Mouse (Mus musculus): ENCODE results near the gene Spire2. TPM values are rescaled to one million over a fixed set of nuclear protein-coding genes. Genes with fewer than 3 reads are reported as not detected.
A peak's percentile ranks its signal among the peaks of the same experiment; 100 is the strongest.

Spire2 gene
- polyA plus RNA-seq, 1 experiment from 2014 or later: 27.3 TPM

DNA sequence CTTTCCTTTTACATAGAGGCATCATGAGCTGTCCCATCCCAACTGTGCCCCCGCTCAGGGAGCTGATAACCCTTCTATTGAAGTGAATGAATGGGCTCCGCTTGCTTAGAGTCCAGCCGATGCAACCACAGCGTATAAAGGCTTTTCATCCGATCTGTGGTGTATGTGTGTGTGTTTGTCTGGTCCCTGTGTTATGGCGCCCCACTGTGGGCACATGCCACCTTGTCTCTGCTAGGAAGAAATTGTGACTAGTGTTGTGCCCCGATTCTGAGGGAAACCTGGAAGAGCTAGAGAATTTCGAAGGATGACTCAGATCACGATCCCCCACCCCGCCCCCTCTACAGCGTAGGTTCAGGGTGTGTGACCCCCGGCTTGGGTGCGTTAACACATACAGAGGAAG lies 20.3 kb downstream of the Spire2 start:
- ATAC-seq: peak; percentile 32; the same call in 1 of the 2 replicates
- Histone ChIP-seq H3K9me3 (ENCODE audit: control insufficient read depth, low read length) (no peaks in the 10 kb centered on the region), H3K27me3 (replicated peaks; ENCODE audit: control insufficient read depth, insufficient read depth, low read length) (no peaks in the 10 kb centered on the region), H3K27ac (ENCODE audit: low read depth, low read length) (no peak overlapping the region), H3K36me3 (ENCODE audit: control insufficient read depth, insufficient read depth, low read length) (peaks cover 8% of the 10 kb centered on the region), H3K4me2 (ENCODE audit: low read length) (no peak overlapping the region), H3K4me1 (ENCODE audit: control insufficient read depth, insufficient read depth, low read depth, low read length) (no peaks in the 10 kb centered on the region; the same call in 1 of the 2 replicates), H3K9ac (ENCODE audit: low read depth, low read length) (no peak overlapping the region), H3K4me3 (ENCODE audit: low read length) (no peak overlapping the region)
- WGBS: 56% methylated on average over 13 of the region's 13 CpGs

- Histone ChIP-seq H3K9me3 (ENCODE audit: control insufficient read depth, low read length) (no peaks in the 10 kb centered on the region), H3K4me1 (ENCODE audit: control insufficient read depth, insufficient read depth, low read depth, low read length) (no peaks in the 10 kb centered on the region; the same call in 1 of the 2 replicates), H3K9ac (ENCODE audit: low read depth, low read length) (no peak overlapping the region), H3K27me3 (replicated peaks; ENCODE audit: control insufficient read depth, insufficient read depth, low read length) (no peaks in the 10 kb centered on the region), H3K4me3 (ENCODE audit: low read length) (no peak overlapping the region), H3K36me3 (ENCODE audit: control insufficient read depth, insufficient read depth, low read length) (peaks cover 8% of the 10 kb centered on the region), H3K27ac (ENCODE audit: low read depth, low read length) (no peak overlapping the region), H3K4me2 (ENCODE audit: low read length) (no peak overlapping the region)
- ATAC-seq: no peak
- 32% methylated on average over 11 of the region's 11 CpGs for WGBS
These were observed 20.7 kb downstream of the Spire2 start for GRCm38 (mm10) chr8:123353216-123353615.

DNA sequence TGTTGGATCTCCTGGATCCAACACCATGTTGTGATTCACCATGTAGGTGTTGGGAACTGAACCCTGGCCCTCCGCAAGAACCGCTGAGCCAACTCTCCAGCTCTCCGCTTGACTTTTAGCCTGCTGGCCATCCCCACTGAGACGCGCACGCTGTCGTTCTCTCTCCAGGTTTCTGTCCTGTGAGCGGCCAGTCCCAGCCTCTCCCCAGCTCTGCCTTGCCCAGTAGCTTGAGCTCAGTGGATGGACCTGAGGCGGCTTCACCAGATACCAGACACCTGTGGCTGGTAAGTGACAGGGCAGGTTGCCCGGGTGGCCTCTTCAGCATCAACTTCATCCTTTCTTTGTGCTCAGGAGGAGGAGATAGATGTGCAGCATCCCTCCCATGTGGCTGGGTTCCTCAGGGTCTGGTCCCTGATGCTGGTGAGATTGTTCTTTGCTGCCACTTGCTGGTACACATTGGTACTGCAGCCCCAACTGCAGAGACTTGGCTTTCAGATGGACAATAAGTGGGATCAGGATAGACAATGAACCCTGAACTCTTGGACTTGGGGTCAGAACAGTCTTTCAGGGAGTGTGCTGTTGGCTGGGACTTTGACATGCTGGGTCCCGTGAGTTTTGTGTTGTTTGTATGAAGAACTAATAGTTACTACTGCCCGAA lies 28.7 kb downstream of the Spire2 start:
- Histone ChIP-seq H3K9me3 (ENCODE audit: control insufficient read depth, low read length) (no peaks in the 10 kb centered on the region), H3K4me2 (ENCODE audit: low read length) (no peak overlapping the region), H3K27me3 (replicated peaks; ENCODE audit: control insufficient read depth, insufficient read depth, low read length) (no peaks in the 10 kb centered on the region), H3K36me3 (ENCODE audit: control insufficient read depth, insufficient read depth, low read length) (peaks cover 23% of the 10 kb centered on the region), H3K4me1 (ENCODE audit: control insufficient read depth, insufficient read depth, low read depth, low read length) (no peaks in the 10 kb centered on the region; the same call in 1 of the 2 replicates), H3K4me3 (ENCODE audit: low read length) (no peak overlapping the region), H3K9ac (ENCODE audit: low read depth, low read length) (0 out of 2 replicates have a peak overlapping the region, but pooled peaks have one; percentile 35), H3K27ac (ENCODE audit: low read depth, low read length) (peak overlapping the region; percentile 18; the same call in 1 of the 2 replicates)
- peak; percentile 54 for ATAC-seq
- WGBS: 48% methylated on average over 12 of the region's 12 CpGs

GRCm38 (mm10) chr8:123373403-123374238 lies 41.1 kb downstream of the Spire2 start, which contains the start of gene Tcf25:
Gene Tcf25 (plus strand): TSS chr8:123373753.
- Histone ChIP-seq H3K4me3 (ENCODE audit: low read length) (peak within 1 kb of the TSS; percentile 91), H3K27ac (ENCODE audit: low read depth, low read length) (peak within 1 kb of the TSS; percentile 98), H3K9me3 (ENCODE audit: control insufficient read depth, low read length) (no peaks in the 10 kb centered on the region), H3K27me3 (replicated peaks; ENCODE audit: control insufficient read depth, insufficient read depth, low read length) (no peaks in the 10 kb centered on the region), H3K4me2 (ENCODE audit: low read length) (peak within 1 kb of the TSS; percentile 89), H3K9ac (ENCODE audit: low read depth, low read length) (peak within 1 kb of the TSS; percentile 90), H3K4me1 (ENCODE audit: control insufficient read depth, insufficient read depth, low read depth, low read length) (peaks cover 21% of the 10 kb centered on the region), H3K36me3 (ENCODE audit: control insufficient read depth, insufficient read depth, low read length) (peaks cover 5% of the 10 kb centered on the region; the same call in 1 of the 2 replicates)
- peak; percentile 95 for ATAC-seq
- WGBS: under 1% methylated on average over 67 of the region's 75 CpGs

GRCm38 (mm10) chr8:123374239-123374578 lies 41.7 kb downstream of the Spire2 start:
- Histone ChIP-seq H3K27ac (ENCODE audit: low read depth, low read length) (peak overlapping the region; percentile 98), H3K9me3 (ENCODE audit: control insufficient read depth, low read length) (no peaks in the 10 kb centered on the region), H3K4me3 (ENCODE audit: low read length) (peak overlapping the region; percentile 91), H3K4me2 (ENCODE audit: low read length) (peak overlapping the region; percentile 89), H3K9ac (ENCODE audit: low read depth, low read length) (peak overlapping the region; percentile 90), H3K4me1 (ENCODE audit: control insufficient read depth, insufficient read depth, low read depth, low read length) (peaks cover 21% of the 10 kb centered on the region), H3K27me3 (replicated peaks; ENCODE audit: control insufficient read depth, insufficient read depth, low read length) (no peaks in the 10 kb centered on the region), H3K36me3 (ENCODE audit: control insufficient read depth, insufficient read depth, low read length) (peaks cover 2% of the 10 kb centered on the region; the same call in 1 of the 2 replicates)
- WGBS: 0% methylated on average over 20 of the region's 20 CpGs
- ATAC-seq: peak; percentile 73

DNA sequence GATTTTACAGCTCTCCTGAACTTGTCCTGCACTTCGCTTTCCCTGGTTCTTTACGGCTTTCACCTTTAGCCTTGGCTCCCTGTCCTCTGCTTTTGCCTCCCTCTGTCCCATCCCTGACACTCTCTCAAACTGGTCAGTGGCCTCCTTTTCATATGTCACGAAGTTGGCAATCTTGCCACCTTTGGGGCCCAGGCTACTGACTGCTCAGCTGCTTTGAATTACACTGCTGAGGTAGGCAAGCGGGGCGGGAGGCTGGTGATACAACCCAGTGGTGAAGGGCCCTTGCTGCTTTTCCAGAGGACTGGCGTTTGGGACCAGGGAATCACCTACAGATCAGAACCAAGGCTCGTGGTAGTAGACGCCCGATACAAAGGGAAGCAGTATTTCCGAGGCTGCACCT lies 43.2 kb downstream of the Spire2 start:
- Histone ChIP-seq H3K27ac (ENCODE audit: low read depth, low read length) (no peak overlapping the region; the same call in 1 of the 2 replicates), H3K9me3 (ENCODE audit: control insufficient read depth, low read length) (no peaks in the 10 kb centered on the region), H3K36me3 (ENCODE audit: control insufficient read depth, insufficient read depth, low read length) (no peaks in the 10 kb centered on the region; the same call in 1 of the 2 replicates), H3K4me2 (ENCODE audit: low read length) (no peak overlapping the region), H3K4me1 (ENCODE audit: control insufficient read depth, insufficient read depth, low read depth, low read length) (peaks cover 21% of the 10 kb centered on the region), H3K4me3 (ENCODE audit: low read length) (no peak overlapping the region), H3K9ac (ENCODE audit: low read depth, low read length) (peak overlapping the region; percentile 30; the same call in 1 of the 2 replicates), H3K27me3 (replicated peaks; ENCODE audit: control insufficient read depth, insufficient read depth, low read length) (no peaks in the 10 kb centered on the region)
- 78% methylated on average over 10 of the region's 10 CpGs for WGBS
- no peak for ATAC-seq

GRCm38 (mm10) chr8:123376106-123376505 lies 43.6 kb downstream of the Spire2 start:
- H3K4me2 ChIP-seq (ENCODE audit: low read length): no peak overlapping the region
- WGBS: 46% methylated on average over 8 of the region's 8 CpGs
- H3K27ac ChIP-seq (ENCODE audit: low read depth, low read length): no peak overlapping the region

DNA sequence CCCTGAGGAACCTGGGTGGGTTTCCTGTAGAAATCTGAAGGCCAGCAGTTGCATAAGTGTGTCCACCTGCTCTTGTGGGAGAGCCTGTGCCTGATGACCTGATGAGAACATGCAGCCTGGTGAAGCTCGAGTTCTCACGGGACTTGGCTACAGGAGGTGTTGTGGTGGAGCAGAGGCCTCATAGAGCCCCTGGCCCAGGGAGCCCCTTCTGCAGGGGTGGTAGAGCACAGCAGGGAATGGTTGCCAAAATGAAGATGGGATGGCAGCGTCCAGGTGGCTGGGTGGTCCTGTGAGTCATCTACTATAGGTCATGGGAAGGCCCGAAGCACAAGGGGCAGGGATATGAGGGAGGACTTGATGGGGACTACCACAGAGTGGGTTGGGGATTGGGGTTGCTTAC lies 49.2 kb downstream of the Spire2 start:
- Histone ChIP-seq H3K27me3 (replicated peaks; ENCODE audit: control insufficient read depth, insufficient read depth, low read length) (no peaks in the 10 kb centered on the region), H3K27ac (ENCODE audit: low read depth, low read length) (no peak overlapping the region), H3K4me2 (ENCODE audit: low read length) (no peak overlapping the region), H3K4me3 (ENCODE audit: low read length) (no peak overlapping the region), H3K4me1 (ENCODE audit: control insufficient read depth, insufficient read depth, low read depth, low read length) (no peaks in the 10 kb centered on the region), H3K9me3 (ENCODE audit: control insufficient read depth, low read length) (no peaks in the 10 kb centered on the region), H3K36me3 (ENCODE audit: control insufficient read depth, insufficient read depth, low read length) (peaks cover 35% of the 10 kb centered on the region), H3K9ac (ENCODE audit: low read depth, low read length) (no peak overlapping the region)
- WGBS: 90% methylated on average over 4 of the region's 4 CpGs
- ATAC-seq: no peak

More at GRCm38 (mm10) chr8:123376106-123376505, 43.6 kb downstream of the Spire2 start:
- Histone ChIP-seq H3K9ac (ENCODE audit: low read depth, low read length) (no peak overlapping the region; the same call in 1 of the 2 replicates), H3K36me3 (ENCODE audit: control insufficient read depth, insufficient read depth, low read length) (no peaks in the 10 kb centered on the region; the same call in 1 of the 2 replicates), H3K27me3 (replicated peaks; ENCODE audit: control insufficient read depth, insufficient read depth, low read length) (no peaks in the 10 kb centered on the region), H3K4me3 (ENCODE audit: low read length) (no peak overlapping the region), H3K4me1 (ENCODE audit: control insufficient read depth, insufficient read depth, low read depth, low read length) (peaks cover 21% of the 10 kb centered on the region), H3K9me3 (ENCODE audit: control insufficient read depth, low read length) (no peaks in the 10 kb centered on the region)
- no peak for ATAC-seq

DNA sequence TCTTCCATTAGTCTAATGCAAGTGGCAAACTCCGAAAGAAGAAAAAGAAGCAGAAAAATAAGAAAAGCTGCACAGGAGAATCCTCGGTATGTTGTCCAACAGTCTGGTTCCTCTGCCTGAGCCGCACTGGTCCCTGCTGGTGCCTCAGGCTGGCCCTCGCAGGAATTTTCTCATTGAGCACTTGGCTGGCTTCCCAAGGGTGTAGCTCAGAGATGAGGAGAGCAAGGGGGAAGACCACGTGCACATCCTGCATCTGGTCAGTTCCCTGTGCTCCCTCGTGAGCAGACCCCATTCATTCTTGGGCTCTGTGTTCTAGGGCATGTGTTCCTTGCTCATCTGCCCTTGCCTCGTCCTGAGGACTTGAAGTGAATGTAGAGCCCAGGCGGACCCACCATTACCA lies 50.0 kb downstream of the Spire2 start:
- Histone ChIP-seq H3K36me3 (ENCODE audit: control insufficient read depth, insufficient read depth, low read length) (peaks cover 39% of the 10 kb centered on the region), H3K27ac (ENCODE audit: low read depth, low read length) (no peak overlapping the region), H3K4me2 (ENCODE audit: low read length) (no peak overlapping the region), H3K9ac (ENCODE audit: low read depth, low read length) (no peak overlapping the region), H3K4me3 (ENCODE audit: low read length) (no peak overlapping the region), H3K27me3 (replicated peaks; ENCODE audit: control insufficient read depth, insufficient read depth, low read length) (no peaks in the 10 kb centered on the region), H3K9me3 (ENCODE audit: control insufficient read depth, low read length) (no peaks in the 10 kb centered on the region), H3K4me1 (ENCODE audit: control insufficient read depth, insufficient read depth, low read depth, low read length) (no peaks in the 10 kb centered on the region)
- no peak for ATAC-seq
- 84% methylated on average over 8 of the region's 8 CpGs for WGBS
